Mouse (Mus musculus): ENCODE measurements around the gene Gimap8.

DNA sequence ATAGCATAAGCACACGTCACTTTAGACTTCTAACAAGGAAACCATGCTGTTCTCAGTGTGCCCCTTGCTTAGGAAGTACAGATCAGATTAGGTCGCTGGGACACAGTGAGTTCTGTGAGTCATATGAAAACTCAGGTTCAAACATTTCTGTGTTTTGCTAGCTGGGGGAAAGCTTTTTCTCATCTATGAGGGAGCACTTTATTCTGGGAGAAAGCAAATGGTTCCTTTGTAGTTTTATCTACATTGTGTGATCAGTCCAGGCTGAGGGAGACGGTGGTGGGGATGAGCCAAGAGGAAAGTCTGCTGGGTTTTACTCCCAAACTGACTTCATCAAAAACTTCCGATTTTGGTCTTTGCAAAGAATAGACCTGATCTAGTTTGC is 734 bp upstream of the Gimap8 start:
- no peak for TF ChIP-seq CTCF (IDR thresholded peaks at IDR 0.05; ENCODE audit: low read depth)
- TF ChIP-seq EP300 (IDR thresholded peaks at IDR 0.05; ENCODE audit: low read depth): no peak
